Mouse (Mus musculus) embryonic fibroblast, embryonic 13.5 days (primary cell): ENCODE data around the gene Itpripl2. TPM values are rescaled to one million over a fixed set of nuclear protein-coding genes. Genes with fewer than 3 reads are reported as not detected.
A peak's percentile ranks its signal among the peaks of the same experiment; 100 is the strongest.

Experiments
- H3K27ac ChIP-seq: 2 replicates; pipeline ENCODE4 v1.5.1; 2012; ENCODE audit warnings: low read length, control low read depth, inconsistent platforms; ENCODE audit not compliant: insufficient read depth
- H3K4me1 ChIP-seq: 2 replicates; pipeline ENCODE4 v1.6.1; 2011; ENCODE audit warnings: low read length; ENCODE audit not compliant: control insufficient read depth, insufficient read depth
- H3K4me3 ChIP-seq: 2 replicates; pipeline ENCODE4 v1.5.1; 2011; ENCODE audit warnings: mild to moderate bottlenecking, control low read depth, low read length; ENCODE audit not compliant: insufficient read depth
- CTCF ChIP-seq: IDR thresholded peaks from 2 replicates; pipeline ENCODE4 v1.5.1; 2011; ENCODE audit warnings: mild to moderate bottlenecking, control low read depth, low read length, moderate library complexity, borderline replicate concordance; ENCODE audit not compliant: insufficient read depth
- POLR2A ChIP-seq: IDR thresholded peaks from 2 replicates; pipeline ENCODE4 v1.6.1; 2011; ENCODE audit warnings: low read depth, mild to moderate bottlenecking, control low read depth, low read length, moderate library complexity
- polyA plus RNA-seq: library from polyadenylated mRNA; stranded (reverse); fragments of >200 nt; gene quantifications from 2 replicates; pipeline ENCODE4 v1.2.4, GENCODE M21; 2011; ENCODE audit warnings: low read depth; ENCODE audit not compliant: missing spikeins, insufficient read length

Gene Itpripl2
- polyA plus RNA-seq, 1 experiment = 76.2 TPM

DNA sequence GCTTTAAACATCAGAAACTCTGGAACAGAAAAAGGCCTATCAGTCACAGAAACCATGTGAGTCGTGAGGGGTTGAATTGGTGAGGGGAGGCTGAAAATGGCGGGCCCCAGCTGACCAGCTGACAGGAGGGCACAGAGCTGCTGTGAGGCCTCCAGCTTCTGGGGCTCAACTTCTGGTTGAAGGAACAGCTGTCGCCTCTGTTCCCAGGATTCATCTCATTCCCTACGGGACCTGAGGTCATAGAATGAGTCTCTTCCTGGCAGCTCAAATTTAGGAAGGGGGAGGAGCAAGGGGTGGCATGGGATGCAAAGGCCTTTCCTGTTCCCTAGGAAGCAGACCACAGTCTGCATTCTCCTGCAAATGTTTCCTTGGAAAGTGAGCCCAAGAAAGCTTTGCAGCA is 12.1 kb upstream of the Itpripl2 start:
- Histone ChIP-seq H3K27ac (no peak overlapping the region), H3K4me1 (peaks cover 7% of the 10 kb centered on the region), H3K4me3 (no peak overlapping the region)
- TF ChIP-seq POLR2A = no peak
- no peak for TF ChIP-seq CTCF

DNA sequence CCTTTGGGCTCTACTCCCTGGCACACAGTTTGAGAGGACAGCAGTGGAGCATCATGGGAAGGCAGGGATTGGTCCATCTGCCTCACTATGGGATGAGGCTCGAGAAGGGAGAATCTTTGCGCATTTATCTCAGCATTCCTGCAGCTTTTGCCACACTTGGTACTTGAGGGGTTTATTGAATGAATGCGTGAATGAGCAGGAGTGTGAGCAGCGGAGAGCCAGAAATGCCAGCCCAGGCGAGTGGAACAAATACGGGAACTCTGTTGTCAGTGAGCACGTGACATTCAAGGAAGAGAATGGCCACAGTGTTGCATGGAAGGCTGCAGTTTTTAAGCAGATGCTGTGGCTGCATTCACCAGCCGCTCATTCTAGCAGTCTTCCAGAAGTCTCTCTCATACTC is 10.6 kb upstream of the Itpripl2 start:
- no peak overlapping the region for H3K4me3 ChIP-seq
- H3K4me1 ChIP-seq = peaks cover 4% of the 10 kb centered on the region; the same call in 1 of the 2 replicates
- TF ChIP-seq CTCF (no peak), POLR2A (no peak)
- H3K27ac ChIP-seq = no peak overlapping the region

DNA sequence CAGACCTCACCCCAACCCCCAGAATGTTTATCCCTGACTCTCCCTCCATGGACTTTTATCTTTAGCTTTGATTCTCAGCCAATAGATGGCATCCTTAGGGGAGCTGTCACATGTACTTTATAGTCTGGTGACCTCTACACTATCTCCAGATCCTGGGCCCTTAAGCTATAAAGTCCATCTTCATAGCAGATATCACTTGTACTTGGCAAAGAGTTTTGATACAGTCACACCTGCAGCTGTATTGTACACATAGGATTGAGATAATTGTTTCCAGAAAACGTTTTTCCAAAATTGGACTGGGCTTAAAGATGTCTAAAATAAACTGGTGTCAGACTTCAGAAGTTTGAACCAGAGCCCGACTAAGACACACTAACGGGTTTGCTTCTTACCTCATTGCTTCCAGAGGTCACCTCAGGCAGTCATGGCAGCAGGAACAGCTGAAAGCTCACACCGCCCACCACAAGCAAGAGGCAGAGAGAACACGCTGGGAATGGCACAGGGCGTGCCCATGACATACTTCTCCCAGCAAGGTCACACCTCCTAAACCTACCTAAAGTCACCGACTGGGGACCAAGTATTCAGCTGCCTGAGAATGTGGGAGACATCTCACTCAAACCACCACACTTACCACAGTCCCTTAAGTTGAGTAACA is 8.1 kb upstream of the Itpripl2 start:
- Histone ChIP-seq H3K27ac (no peak overlapping the region), H3K4me3 (no peak overlapping the region), H3K4me1 (no peaks in the 10 kb centered on the region)
- no peak for TF ChIP-seq POLR2A
- no peak for TF ChIP-seq CTCF

DNA sequence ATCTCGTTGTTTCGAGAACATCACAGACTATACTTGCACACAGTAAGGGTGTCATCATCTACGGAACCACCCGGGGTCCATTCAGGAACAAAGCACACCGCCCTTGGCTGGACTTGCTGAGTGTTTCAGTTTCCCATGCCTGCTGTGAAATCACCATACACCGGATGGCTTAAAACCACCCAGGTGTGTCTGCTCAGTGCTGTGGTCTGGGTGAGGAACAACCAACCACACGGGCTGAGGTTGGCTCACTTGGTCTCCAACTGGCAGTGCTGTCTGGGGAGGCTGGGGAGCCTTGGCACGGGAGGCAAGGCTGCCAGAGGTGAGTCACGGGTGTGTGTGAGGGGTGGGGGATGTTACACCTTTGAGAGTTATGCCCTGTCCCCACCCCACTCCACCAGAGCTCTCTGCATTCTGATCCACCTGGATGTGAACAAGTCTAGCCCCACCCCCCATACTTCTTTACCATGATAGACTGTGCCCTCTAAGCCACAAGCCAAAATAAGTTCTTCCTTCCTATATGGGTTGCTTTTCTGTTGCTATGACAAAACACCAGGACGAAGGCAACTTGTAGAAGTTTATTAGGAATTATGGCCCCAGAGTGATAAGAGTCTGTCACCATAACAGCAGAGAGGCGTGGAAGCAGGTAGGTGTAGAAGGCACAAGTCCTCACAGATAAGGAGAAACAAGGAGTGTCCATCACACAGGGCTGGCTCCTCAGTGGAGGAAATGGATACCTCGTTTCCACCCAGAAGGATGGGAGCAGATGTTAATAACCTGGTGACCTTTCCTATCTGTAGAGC is 7.4 kb upstream of the Itpripl2 start:
- TF ChIP-seq POLR2A (no peak), CTCF (no peak)
- Histone ChIP-seq H3K4me3 (no peak overlapping the region), H3K27ac (no peak overlapping the region), H3K4me1 (no peaks in the 10 kb centered on the region)

DNA sequence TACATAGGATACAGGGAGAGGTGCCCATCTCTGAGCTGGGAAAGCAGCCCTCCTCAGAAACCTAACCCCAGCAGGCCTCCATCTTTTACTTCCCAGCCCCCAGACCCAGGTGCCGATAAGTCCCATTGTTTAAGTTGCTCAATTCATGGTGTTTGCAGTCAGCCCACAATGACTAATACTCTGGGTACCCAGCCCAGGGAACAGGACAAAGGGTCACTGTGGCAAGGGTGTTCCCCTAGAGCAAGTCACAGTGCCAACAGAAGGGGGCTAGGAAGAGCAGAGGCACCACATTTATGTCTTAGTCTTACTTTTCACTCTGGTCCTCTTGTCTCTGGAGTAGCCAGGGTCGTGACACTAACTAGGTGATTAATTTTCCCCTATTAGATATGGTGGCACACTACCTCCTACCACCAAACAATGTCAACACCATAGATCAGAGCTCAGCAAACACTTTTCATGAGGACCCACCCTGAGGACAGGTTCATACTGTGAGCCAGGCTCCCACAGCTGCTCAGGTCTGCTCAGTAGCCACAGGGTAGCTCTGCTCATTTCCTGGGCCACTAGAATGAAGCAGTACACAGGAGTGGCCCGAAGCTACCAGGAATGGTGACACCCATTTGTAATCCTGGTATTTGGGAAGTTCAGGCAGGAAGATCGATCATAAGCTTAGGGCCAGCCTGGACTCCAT is 3.3 kb upstream of the Itpripl2 start:
- H3K4me1 ChIP-seq = no peaks in the 10 kb centered on the region
- no peak overlapping the region for H3K27ac ChIP-seq
- TF ChIP-seq POLR2A (no peak), CTCF (no peak)
- no peak overlapping the region for H3K4me3 ChIP-seq

DNA sequence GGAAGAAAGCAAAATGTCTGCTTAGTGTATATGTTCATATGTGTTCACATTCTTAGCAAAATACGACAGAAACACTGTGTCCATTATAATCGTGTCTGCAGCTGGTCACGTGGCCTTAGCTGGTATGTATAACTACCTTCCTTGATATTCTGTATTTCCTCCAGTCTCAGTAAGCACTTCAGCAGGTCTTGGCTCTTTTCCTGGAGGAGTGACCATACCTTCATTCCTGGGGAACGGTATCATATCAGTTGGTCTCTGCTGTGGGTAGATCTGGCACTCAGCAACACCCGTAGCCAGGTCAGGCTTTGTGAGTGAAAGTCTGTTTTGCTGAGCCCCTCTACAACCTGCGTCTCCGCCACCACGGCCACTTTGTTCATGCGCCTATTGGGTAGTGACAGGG is 2.1 kb upstream of the Itpripl2 start:
- Histone ChIP-seq H3K4me1 (no peaks in the 10 kb centered on the region), H3K4me3 (no peak overlapping the region)
- TF ChIP-seq POLR2A = no peak
- no peak for TF ChIP-seq CTCF

DNA sequence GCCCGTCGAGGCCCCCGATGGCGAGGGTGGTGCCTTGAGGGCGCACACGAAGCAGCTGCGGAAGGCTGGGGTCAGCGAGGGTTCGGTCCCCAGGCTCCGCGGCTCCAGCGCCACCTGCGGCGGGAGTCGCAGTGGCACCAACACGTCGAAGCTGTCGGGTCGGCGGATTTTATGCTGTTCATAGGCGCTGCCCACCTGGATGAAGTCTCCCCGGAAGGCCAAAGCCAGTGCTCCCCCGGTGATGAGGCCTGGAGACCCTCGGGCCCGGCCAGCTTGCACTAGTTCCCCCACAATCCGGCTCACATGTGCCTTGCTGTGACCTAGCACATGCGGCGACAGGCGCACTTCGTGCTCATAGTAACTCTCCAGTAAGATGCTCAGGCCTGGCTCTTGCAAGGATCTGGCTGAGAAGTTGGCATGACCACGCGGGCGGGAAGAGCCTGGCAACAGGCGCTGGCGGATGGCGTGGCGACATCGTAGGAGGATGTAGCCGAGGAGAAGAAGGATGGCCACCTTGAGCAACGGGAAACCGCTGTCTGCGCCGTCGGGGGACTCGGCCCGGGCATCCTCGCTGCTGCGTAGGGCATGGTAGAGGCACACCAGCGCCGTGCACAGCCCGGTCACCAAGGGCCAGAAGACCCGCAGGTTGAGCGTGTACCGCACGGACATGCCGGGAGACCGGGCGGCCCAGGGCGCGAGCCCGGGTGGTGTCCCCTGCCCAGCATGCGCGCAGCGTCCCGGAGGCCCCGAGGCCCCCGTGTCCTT is 927 bp downstream of the Itpripl2 start:
- peak overlapping the region; percentile 64 for H3K4me3 ChIP-seq
- H3K27ac ChIP-seq = peak overlapping the region; percentile 89
- 0 out of 2 replicates have a peak, but pooled peaks cover 4% of the 10 kb centered on the region for H3K4me1 ChIP-seq
- TF ChIP-seq CTCF (peak; percentile 29; the same call in 1 of the 2 replicates), POLR2A (no peak)

More for the DNA sequence above, 2.1 kb upstream of the Itpripl2 start:
- H3K27ac ChIP-seq = no peak overlapping the region; the same call in 1 of the 2 replicates

DNA sequence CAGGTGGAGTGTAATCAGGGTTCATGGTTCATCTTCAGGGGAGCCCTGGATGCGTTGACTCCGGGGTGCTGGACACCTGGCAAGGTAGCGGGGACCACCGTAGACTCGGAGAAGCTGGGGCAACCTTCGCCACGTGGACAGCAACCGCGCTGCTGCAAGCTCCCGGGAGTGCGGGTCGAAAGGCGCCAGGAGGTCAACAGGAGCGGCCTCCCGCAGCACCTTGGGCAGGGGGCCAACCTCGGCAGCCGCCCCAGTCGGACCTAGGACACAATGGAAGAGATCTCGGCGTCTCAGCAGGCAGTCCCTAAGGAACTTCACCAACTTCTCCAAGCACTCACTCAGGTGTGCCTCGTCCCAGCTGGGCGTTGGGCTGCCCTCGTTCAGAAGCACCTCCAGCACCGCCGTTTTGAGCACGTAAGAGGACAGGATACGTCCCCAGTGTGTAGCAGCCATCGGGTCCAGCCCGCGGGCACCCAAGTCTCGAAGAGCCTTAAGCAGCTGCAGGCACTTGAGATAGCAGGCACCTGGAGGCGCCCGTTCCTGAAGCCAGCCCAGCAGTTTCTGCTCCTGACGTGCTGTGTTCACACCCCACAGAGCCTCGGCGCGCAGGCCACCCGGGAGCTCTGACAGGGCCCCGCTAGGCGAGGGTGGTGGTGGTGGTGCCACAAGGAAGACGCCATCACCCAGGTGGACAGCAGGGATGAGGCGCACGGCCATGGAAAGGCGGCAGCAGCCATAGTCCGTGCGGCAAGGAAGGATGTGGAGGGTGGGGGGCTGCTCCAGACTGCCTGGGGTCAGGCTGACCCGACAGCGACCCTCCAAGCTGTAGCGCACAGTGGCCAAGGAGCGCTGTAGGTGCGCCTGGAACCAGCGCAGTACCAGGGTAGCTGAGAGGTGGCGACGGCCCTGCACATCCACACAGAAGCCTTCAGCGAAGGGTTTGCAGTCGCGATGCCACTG is 1.8 kb downstream of the Itpripl2 start:
- Histone ChIP-seq H3K4me3 (peak overlapping the region; percentile 64), H3K27ac (peak overlapping the region; percentile 20; the same call in 1 of the 2 replicates), H3K4me1 (0 out of 2 replicates have a peak, but pooled peaks cover 4% of the 10 kb centered on the region)
- TF ChIP-seq POLR2A = no peak
- no peak for TF ChIP-seq CTCF
